Mouse (Mus musculus) lung, adult 2 months (tissue): ENCODE measurements around the gene Lrrc17.

Experiments
- CTCF ChIP-seq: fragments of 200-500 bp; IDR thresholded peaks from 2 replicates; pipeline ENCODE4 v1.5.1; 2011; ENCODE audit warnings: mild to moderate bottlenecking, low read length, control low read depth; ENCODE audit not compliant: insufficient read depth
- POLR2A ChIP-seq: fragments of 200-500 bp; IDR thresholded peaks from 2 replicates; pipeline ENCODE4 v1.6.1; 2011; ENCODE audit warnings: low read depth, mild to moderate bottlenecking, control low read depth, low read length, borderline replicate concordance; ENCODE audit errors: extremely low read depth

DNA sequence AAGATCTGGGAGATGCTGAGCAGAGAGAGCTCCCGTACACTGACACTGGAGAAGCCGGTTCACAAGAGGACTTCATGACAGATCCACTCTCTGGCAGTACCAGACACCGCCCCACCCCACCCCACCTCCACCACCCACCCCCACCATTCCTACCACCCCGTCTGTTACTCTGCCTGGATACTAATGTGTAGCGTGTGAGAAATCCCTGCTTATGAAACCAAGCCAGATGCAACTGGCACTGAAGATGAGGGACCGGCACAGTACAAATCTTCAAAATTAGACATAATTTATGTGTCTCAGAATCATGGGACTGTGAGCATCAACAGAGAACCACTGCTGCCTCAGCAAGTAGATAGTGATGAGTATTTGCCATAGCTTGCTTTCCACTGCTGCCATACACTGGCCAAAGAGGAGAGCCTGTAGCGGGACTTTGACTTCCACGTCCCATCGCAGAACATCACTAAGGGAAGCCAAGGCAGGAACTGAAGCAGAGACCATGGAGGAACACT lies 49.9 kb downstream of the Lrrc17 start:
- TF ChIP-seq POLR2A = no peak
- TF ChIP-seq CTCF = no peak
